Mouse (Mus musculus) spleen, adult 2 months (tissue): ENCODE data around the gene Sh2d6.

Experiments
- CTCF ChIP-seq: fragments of 200-500 bp; IDR thresholded peaks from 2 replicates; pipeline ENCODE4 v1.5.1; 2011; ENCODE audit warnings: mild to moderate bottlenecking, inconsistent platforms; ENCODE audit not compliant: insufficient read depth, insufficient read length, insufficient replicate concordance; ENCODE audit errors: extremely low read depth
- POLR2A ChIP-seq: fragments of 200-500 bp; IDR thresholded peaks from 2 replicates; pipeline ENCODE4 v1.6.1; 2011; ENCODE audit warnings: low read depth, low read length, inconsistent platforms

DNA sequence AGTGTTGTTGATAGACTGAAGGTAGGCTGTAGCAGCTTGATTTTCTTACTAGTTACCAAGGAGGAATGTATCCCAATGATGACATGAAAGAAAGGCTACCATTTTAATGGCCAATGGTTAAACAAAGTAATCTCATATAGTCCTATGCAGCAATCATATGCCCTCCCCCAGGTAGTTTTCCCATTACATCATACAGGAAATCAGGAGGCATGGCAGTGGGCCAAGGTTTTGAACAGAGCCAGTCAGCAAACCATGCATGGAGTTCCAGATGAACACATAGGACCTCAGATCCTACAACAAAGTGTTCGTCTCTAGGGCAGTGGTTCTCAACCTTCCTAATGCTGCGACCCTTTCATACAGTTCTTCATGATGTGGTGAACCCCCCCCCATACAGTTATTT, 17.6 kb downstream of the Sh2d6 start:
- TF ChIP-seq POLR2A (no peak), CTCF (no peak)
